Comparison of ENCODE assay signal across 27 mouse cellular contexts in the genomic region with DNA sequence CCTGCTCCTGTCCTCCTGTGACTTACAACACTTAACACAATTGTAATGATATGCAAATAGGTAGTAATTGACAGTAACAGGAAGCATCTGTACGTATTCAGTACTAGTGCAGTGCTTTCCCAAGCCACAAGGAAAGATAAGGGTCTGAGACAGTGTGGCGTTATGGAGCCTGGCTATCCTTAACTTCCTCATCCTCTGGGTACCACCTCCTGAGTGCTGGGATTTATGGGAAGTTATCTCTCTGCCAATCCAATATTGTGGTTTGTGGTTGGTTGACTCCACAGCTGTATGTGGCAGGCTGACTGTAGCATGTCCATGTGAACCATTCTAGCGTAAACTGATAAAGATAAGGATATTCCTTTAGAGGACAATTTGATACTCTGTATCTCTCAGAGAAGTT. TPM values are rescaled to one million over a fixed set of nuclear protein-coding genes. Genes with fewer than 3 reads are reported as not detected.
DNase-seq lines count a peak whose midpoint lies in the region; ATAC-seq lines count a peak whose summit lies in the region.
"Had no signal": no experiment of that assay in that cellular context is flagged by ENCODE, and none has a peak within 500 bp of the region (broad histone marks: within the 10 kb centered on the region; RNA-seq: fewer than 3 reads in every experiment).

No protein-coding gene starts in this region.

- no peak overlapping the region for H3K4me2 ChIP-seq in heart, embryonic 11.5 days
- no peak overlapping the region for H3K4me2 ChIP-seq in limb, embryonic 12.5 days
- no peak overlapping the region for H3K4me2 ChIP-seq in embryonic facial prominence, embryonic 14.5 days (ENCODE audit: low read depth, low read length)
- H3K4me2 ChIP-seq in intestine, embryonic 15.5 days (replicated peaks) = no peak overlapping the region
- H3K4me2 ChIP-seq: forebrain, embryonic 12.5 days; hindbrain, embryonic 14.5 days; liver, embryonic 11.5 days had no signal

- no peak overlapping the region for H3K4me3 ChIP-seq in heart, embryonic 11.5 days (ENCODE audit: low read depth, low read length)
- H3K4me3 ChIP-seq in limb, embryonic 12.5 days (replicated peaks) = no peak overlapping the region
- H3K4me3 ChIP-seq in limb, embryonic 10.5 days = no peak overlapping the region
- H3K4me3 ChIP-seq in embryonic facial prominence, embryonic 14.5 days (ENCODE audit: low read depth, low read length) = no peak overlapping the region
- H3K4me3 ChIP-seq in intestine, embryonic 15.5 days (replicated peaks) = no peak overlapping the region
- H3K4me3 ChIP-seq: forebrain, embryonic 12.5 days; gastrocnemius, adult 2 months; midbrain, embryonic 10.5 days had no signal

- no peak for ATAC-seq in heart, embryonic 11.5 days (replicated peaks; ENCODE audit: insufficient number of reproducible peaks, low FRiP score, low TSS enrichment)
- no peak for ATAC-seq in limb, embryonic 12.5 days (ENCODE audit: insufficient number of reproducible peaks, insufficient read depth, low FRiP score, low TSS enrichment, low read depth)
- no peak for ATAC-seq in embryonic facial prominence, embryonic 14.5 days (ENCODE audit: low read depth)
- no peak for ATAC-seq in intestine, embryonic 15.5 days
- ATAC-seq: intestine, embryonic 16.5 days; Patski had no signal

- no peaks in the 10 kb centered on the region for H3K36me3 ChIP-seq in heart, embryonic 11.5 days (ENCODE audit: control insufficient read depth, insufficient read depth, low read length)
- no peaks in the 10 kb centered on the region for H3K36me3 ChIP-seq in limb, embryonic 12.5 days
- H3K36me3 ChIP-seq in limb, embryonic 10.5 days = no peaks in the 10 kb centered on the region
- no peaks in the 10 kb centered on the region for H3K36me3 ChIP-seq in embryonic facial prominence, embryonic 14.5 days (ENCODE audit: control insufficient read depth, insufficient read depth, low read length)
- H3K36me3 ChIP-seq in intestine, embryonic 15.5 days = no peaks in the 10 kb centered on the region
- H3K36me3 ChIP-seq: forebrain, embryonic 12.5 days; midbrain, embryonic 10.5 days had no signal

- no peak for DNase-seq in heart, postnatal 25 days (ENCODE audit: low spot score)
- DNase-seq in limb, embryonic 10.5 days (ENCODE audit: low spot score) = no peak
- DNase-seq in embryonic facial prominence, embryonic 14.5 days (ENCODE audit: low spot score) = no peak
- DNase-seq in left cerebral cortex, postnatal 25 days (ENCODE audit: low spot score in 2 of 2) = no peak
- no peak for DNase-seq in cerebellum, adult 9-11 months
- DNase-seq: adrenal gland, adult 8-10 months; cerebellum, adult 8-10 months; gastrocnemius, adult 2 months; heart, adult 18-20 months; lung, adult 2 months; lung, postnatal 4 days; right cerebral cortex, postnatal 4 days had no signal

- H3K27ac ChIP-seq in heart, embryonic 11.5 days (ENCODE audit: low read depth, low read length) = 0 out of 2 replicates have a peak overlapping the region, but pooled peaks have one; percentile 35
- H3K27ac ChIP-seq in limb, embryonic 12.5 days = 0 out of 2 replicates have a peak overlapping the region, but pooled peaks have one; percentile 42
- H3K27ac ChIP-seq in limb, embryonic 10.5 days = no peak overlapping the region
- H3K27ac ChIP-seq in embryonic facial prominence, embryonic 14.5 days (replicated peaks; ENCODE audit: low read depth, low read length) = peak overlapping the region; percentile 31
- H3K27ac ChIP-seq in intestine, embryonic 15.5 days = no peak overlapping the region
- H3K27ac ChIP-seq: forebrain, embryonic 12.5 days; hindbrain, embryonic 14.5 days; kidney, postnatal 0 days; midbrain, embryonic 10.5 days had no signal

- no peaks in the 10 kb centered on the region for H3K9me3 ChIP-seq in heart, embryonic 11.5 days (replicated peaks; ENCODE audit: control insufficient read depth, low read length)
- no peaks in the 10 kb centered on the region for H3K9me3 ChIP-seq in limb, embryonic 12.5 days
- no peaks in the 10 kb centered on the region for H3K9me3 ChIP-seq in limb, embryonic 10.5 days (replicated peaks)
- no peaks in the 10 kb centered on the region for H3K9me3 ChIP-seq in embryonic facial prominence, embryonic 14.5 days (ENCODE audit: control insufficient read depth, low read length)
- H3K9me3 ChIP-seq in intestine, embryonic 15.5 days = no peaks in the 10 kb centered on the region
- H3K9me3 ChIP-seq: forebrain, embryonic 12.5 days; midbrain, embryonic 10.5 days had no signal

- H3K9ac ChIP-seq in heart, embryonic 11.5 days (ENCODE audit: low read depth, low read length) = no peak overlapping the region
- no peak overlapping the region for H3K9ac ChIP-seq in limb, embryonic 12.5 days (replicated peaks)
- H3K9ac ChIP-seq in embryonic facial prominence, embryonic 14.5 days (ENCODE audit: low read depth, low read length) = no peak overlapping the region
- no peak overlapping the region for H3K9ac ChIP-seq in intestine, embryonic 15.5 days
- H3K9ac ChIP-seq: forebrain, embryonic 12.5 days; hindbrain, embryonic 14.5 days had no signal

- WGBS in heart, embryonic 11.5 days (ENCODE audit: insufficient replicate concordance) = 51% methylated on average over 3 of the region's 3 CpGs
- WGBS in limb, embryonic 12.5 days = 85% methylated on average over 3 of the region's 3 CpGs
- 84% methylated on average over 3 of the region's 3 CpGs for WGBS in limb, embryonic 10.5 days
- WGBS in embryonic facial prominence, embryonic 14.5 days = 58% methylated on average over 3 of the region's 3 CpGs
- WGBS in intestine, embryonic 15.5 days = 72% methylated on average over 3 of the region's 3 CpGs

- H3K4me1 ChIP-seq in heart, embryonic 11.5 days (ENCODE audit: control insufficient read depth, insufficient read depth, low read length) = peaks cover 45% of the 10 kb centered on the region
- peaks cover 53% of the 10 kb centered on the region for H3K4me1 ChIP-seq in limb, embryonic 12.5 days (replicated peaks)
- peaks cover 74% of the 10 kb centered on the region for H3K4me1 ChIP-seq in limb, embryonic 10.5 days
- H3K4me1 ChIP-seq in embryonic facial prominence, embryonic 14.5 days (ENCODE audit: control insufficient read depth, insufficient read depth, low read length) = peaks cover 43% of the 10 kb centered on the region
- peaks cover 27% of the 10 kb centered on the region for H3K4me1 ChIP-seq in intestine, embryonic 15.5 days (replicated peaks)

- H3K27me3 ChIP-seq in heart, embryonic 11.5 days (ENCODE audit: control insufficient read depth, insufficient read depth, low read length) = no peaks in the 10 kb centered on the region
- H3K27me3 ChIP-seq in limb, embryonic 12.5 days = no peaks in the 10 kb centered on the region
- H3K27me3 ChIP-seq in limb, embryonic 10.5 days (ENCODE audit: low read depth, poor library complexity, severe bottlenecking) = no peaks in the 10 kb centered on the region
- H3K27me3 ChIP-seq in embryonic facial prominence, embryonic 14.5 days (replicated peaks; ENCODE audit: control insufficient read depth, insufficient read depth, low read length) = no peaks in the 10 kb centered on the region
- H3K27me3 ChIP-seq in intestine, embryonic 15.5 days (replicated peaks) = no peaks in the 10 kb centered on the region
- H3K27me3 ChIP-seq: forebrain, embryonic 12.5 days; Patski had no signal

- intact Hi-C loops in heart, postnatal 25 days (cut with DNase I) = no loop called here
- intact Hi-C loops in left cerebral cortex, postnatal 25 days (cut with DNase I) = no loop called here

RNA-seq across cellular contexts. Expression of a gene that starts 3.7 kb away (rescaled TPM):
- polyA plus RNA-seq in heart, embryonic 11.5 days (2014; fragmentation: Nextera tagmentation; extraction: Ambion mirVana) = 0.16 and 0.52 TPM in 2 replicates
- total RNA-seq in heart, postnatal 25 days (2021) = under 1 TPM; 0.67 to 0.86 TPM
- not detected in 2 replicates for polyA plus RNA-seq in limb, embryonic 12.5 days (2016; fragmentation: Nextera tagmentation; extraction: Ambion mirVana)
- 0.14 TPM in 1 of 2 replicates, not detected in the other for polyA plus RNA-seq in limb, embryonic 10.5 days (2016; fragmentation: Nextera tagmentation; extraction: Ambion mirVana)
- polyA plus RNA-seq in embryonic facial prominence, embryonic 14.5 days (2014; fragmentation: Nextera tagmentation; extraction: Ambion mirVana) = 0.21 TPM in 2 replicates
- under 1 TPM in 1 of 2 experiments, not detected in 1; 0.23 TPM for total RNA-seq in left cerebral cortex, postnatal 25 days (2021)
- polyA plus RNA-seq in intestine, embryonic 15.5 days (2015; fragmentation: Nextera tagmentation; extraction: Ambion mirVana) = 0.63 and 0.69 TPM in 2 replicates
- total RNA-seq: CH12.LX; layer of hippocampus, adult 18-20 months had no signal
- polyA plus RNA-seq: forebrain, embryonic 12.5 days; hindbrain, embryonic 14.5 days; liver, embryonic 11.5 days; midbrain, embryonic 10.5 days; neural tube, embryonic 11.5 days; thymus, postnatal 0 days had no signal

RNA-seq across cellular contexts. Expression of a gene that starts 9.7 kb away (rescaled TPM):
- polyA plus RNA-seq in heart, embryonic 11.5 days (2014; fragmentation: Nextera tagmentation; extraction: Ambion mirVana) = 138 and 139 TPM in 2 replicates
- over 10,000 TPM; 17,245 to 18,320 TPM for total RNA-seq in heart, postnatal 25 days (2021)
- 3.3 and 3.7 TPM in 2 replicates for polyA plus RNA-seq in limb, embryonic 12.5 days (2016; fragmentation: Nextera tagmentation; extraction: Ambion mirVana)
- polyA plus RNA-seq in limb, embryonic 10.5 days (2016; fragmentation: Nextera tagmentation; extraction: Ambion mirVana) = 0.44 and 0.60 TPM in 2 replicates
- polyA plus RNA-seq in embryonic facial prominence, embryonic 14.5 days (2014; fragmentation: Nextera tagmentation; extraction: Ambion mirVana) = 12.9 and 13.9 TPM in 2 replicates
- under 1 TPM in 1 of 2 experiments, not detected in 1; 0.46 TPM for total RNA-seq in left cerebral cortex, postnatal 25 days (2021)
- 0.24 and 0.44 TPM in 2 replicates for polyA plus RNA-seq in intestine, embryonic 15.5 days (2015; fragmentation: Nextera tagmentation; extraction: Ambion mirVana)
- total RNA-seq: CH12.LX; left cerebral cortex, postnatal 36 days had no signal
- polyA plus RNA-seq: forebrain, embryonic 12.5 days; Patski had no signal

Comparison
In these comparisons a context has a peak if more than half of its experiments do, and no peak if none do; other contexts are left out.
1. H3K27ac ChIP-seq: peak in heart, embryonic 11.5 days (single experiment), limb, embryonic 12.5 days (single experiment) and embryonic facial prominence, embryonic 14.5 days (single experiment); none in limb, embryonic 10.5 days (single experiment) and intestine, embryonic 15.5 days (single experiment).